Mouse (Mus musculus) c-Kit-negative CD71-positive TER-119-positive erythroid progenitor cells, embryonic 14.5 days (primary cell): ENCODE results near the gene Bend5.
A peak's percentile ranks its signal among the peaks of the same experiment; 100 is the strongest.

Experiments
- DNase-seq: peaks from one replicate; pipeline ENCODE4 v3.0.0-alpha.2; 2013; ENCODE audit warnings: low read depth, low spot score

Bend5 gene

GRCm38 (mm10) chr4:111486187-111486586 lies 71.4 kb downstream of the Bend5 start:
- no peak for DNase-seq

- DNase-seq = no peak
These were observed 72.5 kb downstream of the Bend5 start for GRCm38 (mm10) chr4:111487233-111487843.

- no peak for DNase-seq
These were observed 79.1 kb downstream of the Bend5 start for GRCm38 (mm10) chr4:111493750-111494404.

GRCm38 (mm10) chr4:111495949-111496348 lies 81.1 kb downstream of the Bend5 start:
- DNase-seq = peak; percentile 66

- no peak for DNase-seq
These were observed 83.9 kb downstream of the Bend5 start for GRCm38 (mm10) chr4:111498751-111499150.

- no peak for DNase-seq
These were observed 86.6 kb downstream of the Bend5 start for GRCm38 (mm10) chr4:111501441-111501840.

GRCm38 (mm10) chr4:111502965-111503727 lies 88.3 kb downstream of the Bend5 start:
- DNase-seq = peak; percentile 45

- no peak for DNase-seq
These were observed 90.1 kb downstream of the Bend5 start for GRCm38 (mm10) chr4:111504952-111505351.
